In the genomic region with DNA sequence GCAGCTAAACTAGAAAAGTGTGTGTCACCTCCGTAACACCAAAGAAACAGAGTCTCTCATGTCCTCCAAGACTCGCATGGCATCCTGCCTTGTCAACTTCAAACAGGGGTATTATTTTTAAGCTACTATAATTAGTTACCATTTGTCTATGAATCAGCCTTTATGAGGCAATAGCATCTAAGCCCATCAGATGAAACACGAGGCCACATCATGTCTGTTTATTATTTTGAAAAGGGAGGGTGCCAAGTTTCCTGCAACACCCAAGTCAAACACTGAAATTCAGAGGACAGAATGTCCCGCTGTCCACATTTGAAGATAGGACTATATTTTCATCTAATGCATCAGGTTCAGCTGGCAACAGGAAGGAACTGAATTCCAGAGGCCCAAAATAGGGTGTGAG, we compare ENCODE assay signal across 11 mouse cellular contexts.
DNase-seq lines count a peak whose midpoint lies in the region; TF ChIP-seq lines count a peak whose summit lies in the region.
"Had no signal": no experiment of that assay in that cellular context is flagged by ENCODE, and none has a peak within 500 bp of the region (broad histone marks: within the 10 kb centered on the region; RNA-seq: fewer than 3 reads in every experiment).

No protein-coding gene starts in this region.

- intact Hi-C loops in heart, postnatal 25 days (cut with DNase I): no loop called here

- TF ChIP-seq POLR2A in embryonic fibroblast, embryonic 13.5 days (IDR thresholded peaks at IDR 0.05; ENCODE audit: low read depth, low read length): no peak

- H3K4me3 ChIP-seq in embryonic fibroblast, embryonic 13.5 days (ENCODE audit: insufficient read depth, low read length): no peak overlapping the region

- peak overlapping the region; percentile 52; the same call in 1 of the 2 replicates for H3K27ac ChIP-seq in embryonic fibroblast, embryonic 13.5 days (ENCODE audit: insufficient read depth, low read length)
- H3K27ac ChIP-seq: macrophage had no signal

- peaks cover 8% of the 10 kb centered on the region for H3K4me1 ChIP-seq in embryonic fibroblast, embryonic 13.5 days (ENCODE audit: control insufficient read depth, insufficient read depth, low read length)

- peak; percentile 78 for DNase-seq in gastrocnemius, adult 18-20 months (ENCODE audit: low spot score)
- no peak for DNase-seq in gastrocnemius, postnatal 4 days (ENCODE audit: low spot score in 2 of 2)
- DNase-seq in 3134 (ENCODE audit: extremely low read depth, insufficient read length, low spot score): peak; percentile 17
- peak; percentile 50 for DNase-seq in heart, postnatal 25 days (ENCODE audit: low spot score)
- no peak for DNase-seq in spleen, postnatal 10 days (ENCODE audit: low spot score in 2 of 2)
- no peak for DNase-seq in cerebellum, postnatal 14 days
- DNase-seq in ovary, adult 18-20 months (ENCODE audit: low spot score): no peak
- DNase-seq: kidney, adult 8-10 months; thymus, postnatal 4 days had no signal

- TF ChIP-seq CTCF in embryonic fibroblast, embryonic 13.5 days (IDR thresholded peaks at IDR 0.05; ENCODE audit: borderline replicate concordance, insufficient read depth, low read length): no peak

Comparison
In these comparisons a context has a peak if more than half of its experiments do, and no peak if none do; other contexts are left out.
1. DNase-seq: peak in gastrocnemius, adult 18-20 months (single experiment), 3134 (single experiment) and heart, postnatal 25 days (single experiment); none in gastrocnemius, postnatal 4 days (0 of 2), spleen, postnatal 10 days (0 of 2), cerebellum, postnatal 14 days (0 of 2) and ovary, adult 18-20 months (single experiment).